Mouse (Mus musculus) heart, embryonic 11.5 days (tissue): Measurements from ENCODE around the gene Ctnnd2. TPM values are rescaled to one million over a fixed set of nuclear protein-coding genes. Genes with fewer than 3 reads are reported as not detected.

Experiments used
- ATAC-seq: fragments of 200-750 bp; cut with Nextera tagmentation; replicated peaks from 2 replicates; pipeline ENCODE4 v1.8.0; 2017; ENCODE audit warnings: moderate library complexity; ENCODE audit not compliant: insufficient number of reproducible peaks, low FRiP score, low TSS enrichment
- H3K27ac ChIP-seq: fragments of 300-500 bp; sonication (generic); 2 replicates; pipeline ENCODE4 v1.5.1; 2014; ENCODE audit warnings: mild to moderate bottlenecking, low read depth, low read length
- H3K27me3 ChIP-seq: fragments of 300-500 bp; sonication (generic); 2 replicates; pipeline ENCODE4 v1.6.1; 2014; ENCODE audit warnings: mild to moderate bottlenecking, low read length, mixed read lengths; ENCODE audit not compliant: control insufficient read depth, insufficient read depth
- H3K36me3 ChIP-seq: fragments of 300-500 bp; sonication (generic); 2 replicates; pipeline ENCODE4 v1.6.1; 2014; ENCODE audit warnings: mild to moderate bottlenecking, low read length, moderate library complexity, mixed read lengths; ENCODE audit not compliant: control insufficient read depth, insufficient read depth
- H3K4me1 ChIP-seq: fragments of 300-500 bp; sonication (generic); 2 replicates; pipeline ENCODE4 v1.6.1; 2014; ENCODE audit warnings: low read length; ENCODE audit not compliant: control insufficient read depth, insufficient read depth
- H3K4me2 ChIP-seq: fragments of 300-500 bp; sonication (generic); 2 replicates; pipeline ENCODE4 v1.6.1; 2014; ENCODE audit warnings: mild to moderate bottlenecking, moderate library complexity
- H3K4me3 ChIP-seq: fragments of 300-500 bp; sonication (generic); 2 replicates; pipeline ENCODE4 v1.5.1; 2014; ENCODE audit warnings: low read depth, low read length
- H3K9ac ChIP-seq: fragments of 300-500 bp; sonication (generic); 2 replicates; pipeline ENCODE4 v1.6.1; 2014; ENCODE audit warnings: mild to moderate bottlenecking, low read depth, low read length, moderate library complexity
- H3K9me3 ChIP-seq: fragments of 300-500 bp; sonication (generic); replicated peaks from 2 replicates; pipeline ENCODE4 v1.6.1; 2016; ENCODE audit warnings: low read length; ENCODE audit not compliant: control insufficient read depth
- WGBS: fragments of 180-500 bp; shearing (Covaris S2); extraction: QIAGEN DNeasy Blood & Tissue Kit; methylation state at CpG from one replicate; pipeline ENCODE4 v1.1.7; 2014; ENCODE audit not compliant: insufficient replicate concordance; 5-methylcytosine and 5-hydroxymethylcytosine counted together
- polyA plus RNA-seq: library from polyadenylated mRNA; unstranded; fragments of >200 nt; fragmentation: Nextera tagmentation; extraction: Ambion mirVana; gene quantifications from 2 replicates; pipeline ENCODE4 v1.2.1, GENCODE M21; 2014

Gene Ctnnd2
- polyA plus RNA-seq, 1 experiment from 2014 or later: 2.1 TPM

DNA sequence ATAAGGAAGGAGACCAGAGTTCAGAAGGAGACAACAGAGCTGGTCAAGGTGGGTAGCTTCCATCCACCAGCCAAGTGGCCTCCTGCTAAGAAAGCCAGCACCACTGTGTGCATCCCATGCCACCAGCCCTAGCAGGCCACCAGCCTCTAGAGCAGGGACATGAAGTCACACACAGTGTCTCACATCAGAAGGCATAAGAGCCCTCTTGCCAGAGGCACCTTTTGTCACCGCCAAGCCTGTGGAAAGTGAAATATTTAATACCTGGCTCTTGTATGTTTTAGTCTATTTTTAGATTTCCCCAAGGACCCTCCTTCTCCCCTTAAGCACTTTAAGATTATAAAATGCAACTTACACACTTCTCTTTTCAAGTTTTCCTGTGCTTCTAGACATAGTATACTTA, 802.0 kb downstream of the Ctnnd2 start:
- Histone ChIP-seq H3K36me3 (no peaks in the 10 kb centered on the region), H3K27ac (no peak overlapping the region), H3K27me3 (no peaks in the 10 kb centered on the region), H3K4me1 (no peaks in the 10 kb centered on the region), H3K4me2 (no peak overlapping the region), H3K4me3 (no peak overlapping the region), H3K9ac (no peak overlapping the region), H3K9me3 (no peaks in the 10 kb centered on the region)
- ATAC-seq: no peak
- WGBS: 90% methylated on average over 1 of the region's 1 CpGs

DNA sequence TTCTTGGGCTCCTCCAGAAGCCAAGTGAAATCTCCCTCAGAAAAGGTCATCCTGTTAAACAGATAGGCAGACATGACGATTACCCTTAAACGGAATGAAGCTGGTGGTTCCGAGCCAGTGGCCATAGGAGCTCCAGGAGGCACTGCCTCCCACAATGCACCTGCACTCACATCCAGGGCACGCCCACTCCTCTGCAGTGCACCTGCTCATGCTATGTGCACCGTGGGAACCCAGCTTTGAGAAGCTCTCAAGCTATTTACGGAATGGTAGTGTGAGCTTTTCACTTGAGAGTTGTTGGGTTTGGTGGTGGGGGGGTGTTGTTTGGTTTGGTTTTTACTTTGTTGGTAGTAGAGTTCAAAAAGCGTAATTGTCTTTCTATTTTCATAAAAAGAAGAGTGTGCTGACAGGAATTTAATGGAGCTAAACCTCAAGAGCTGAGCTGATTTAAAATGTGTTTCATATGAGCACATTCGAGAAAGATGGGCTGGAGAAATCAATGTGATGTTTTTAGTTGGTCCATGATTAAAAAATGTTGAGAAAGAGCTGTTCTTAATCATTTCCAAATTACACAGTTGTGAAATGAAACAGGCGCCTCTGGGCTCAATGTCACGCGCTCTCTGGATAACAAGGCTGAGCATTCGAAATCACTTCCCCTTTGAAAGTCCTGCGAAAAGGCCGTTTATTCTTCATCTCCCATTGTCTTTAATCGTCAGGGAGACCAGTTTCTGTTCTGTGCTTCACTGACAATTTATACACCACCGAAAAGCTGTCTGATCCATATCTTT, 802.8 kb downstream of the Ctnnd2 start:
- Histone ChIP-seq H3K9me3 (no peaks in the 10 kb centered on the region), H3K9ac (no peak overlapping the region), H3K4me2 (no peak overlapping the region), H3K4me1 (no peaks in the 10 kb centered on the region), H3K27me3 (no peaks in the 10 kb centered on the region), H3K36me3 (no peaks in the 10 kb centered on the region), H3K4me3 (no peak overlapping the region), H3K27ac (no peak overlapping the region)
- 80% methylated on average over 16 of the region's 16 CpGs for WGBS
- ATAC-seq: no peak

DNA sequence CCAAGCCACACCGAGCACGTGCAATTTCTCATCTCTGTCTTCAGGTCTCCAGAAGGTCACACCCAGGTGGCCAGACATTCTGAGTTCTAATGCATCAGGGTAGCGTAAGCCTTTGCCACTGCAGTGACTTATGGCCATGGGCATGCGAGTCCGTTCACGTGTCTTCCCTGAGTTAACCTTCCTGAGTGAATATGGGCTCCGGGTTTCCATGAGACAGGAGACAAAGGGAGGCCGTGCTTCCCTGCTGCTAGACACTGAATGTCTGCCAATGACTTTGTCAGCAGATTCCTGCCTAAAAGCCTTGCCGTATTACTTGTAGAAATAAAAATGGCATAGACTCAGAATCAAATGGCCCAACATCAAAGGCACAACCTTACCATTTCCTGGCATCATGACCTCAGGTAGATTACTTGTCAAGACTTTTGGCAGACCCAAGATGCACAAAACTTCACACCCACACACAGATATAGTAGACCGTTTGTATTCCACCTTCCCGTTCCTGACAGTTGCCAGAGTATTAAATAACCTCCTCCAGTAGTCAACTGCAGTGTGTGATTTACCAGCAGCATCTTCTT, 804.9 kb downstream of the Ctnnd2 start:
- no peak for ATAC-seq
- Histone ChIP-seq H3K27me3 (no peaks in the 10 kb centered on the region), H3K9me3 (no peaks in the 10 kb centered on the region), H3K4me3 (no peak overlapping the region), H3K4me1 (no peaks in the 10 kb centered on the region), H3K9ac (no peak overlapping the region), H3K4me2 (no peak overlapping the region), H3K36me3 (no peaks in the 10 kb centered on the region), H3K27ac (no peak overlapping the region)
- WGBS: 76% methylated on average over 11 of the region's 11 CpGs

DNA sequence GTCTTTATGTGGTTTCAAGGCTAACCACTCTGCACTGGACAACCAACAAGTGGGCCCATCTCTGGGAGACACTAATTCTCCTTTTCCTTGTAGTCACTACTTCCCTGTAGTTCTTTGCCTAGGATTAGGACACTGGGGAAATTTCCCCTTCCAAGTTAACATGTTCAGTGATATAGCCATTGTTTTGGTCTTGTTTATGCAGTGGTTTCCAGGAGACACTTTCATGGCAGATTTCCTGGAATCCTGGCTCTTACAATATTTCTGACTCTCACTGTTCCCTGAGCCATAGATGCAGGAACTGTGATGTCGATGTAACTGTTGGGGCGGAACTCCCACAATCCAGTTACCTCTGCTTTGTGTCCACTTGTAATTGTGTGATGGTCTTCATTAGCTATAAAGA, 814.5 kb downstream of the Ctnnd2 start:
- H3K9me3 ChIP-seq: no peaks in the 10 kb centered on the region
- no peak overlapping the region for H3K27ac ChIP-seq
- H3K9ac ChIP-seq: no peak overlapping the region
- no peaks in the 10 kb centered on the region for H3K36me3 ChIP-seq
- no peak overlapping the region for H3K4me2 ChIP-seq
- no peak for ATAC-seq
- H3K4me3 ChIP-seq: no peak overlapping the region
- no peaks in the 10 kb centered on the region for H3K27me3 ChIP-seq
- no peaks in the 10 kb centered on the region for H3K4me1 ChIP-seq
- WGBS: 89% methylated on average over 2 of the region's 2 CpGs

DNA sequence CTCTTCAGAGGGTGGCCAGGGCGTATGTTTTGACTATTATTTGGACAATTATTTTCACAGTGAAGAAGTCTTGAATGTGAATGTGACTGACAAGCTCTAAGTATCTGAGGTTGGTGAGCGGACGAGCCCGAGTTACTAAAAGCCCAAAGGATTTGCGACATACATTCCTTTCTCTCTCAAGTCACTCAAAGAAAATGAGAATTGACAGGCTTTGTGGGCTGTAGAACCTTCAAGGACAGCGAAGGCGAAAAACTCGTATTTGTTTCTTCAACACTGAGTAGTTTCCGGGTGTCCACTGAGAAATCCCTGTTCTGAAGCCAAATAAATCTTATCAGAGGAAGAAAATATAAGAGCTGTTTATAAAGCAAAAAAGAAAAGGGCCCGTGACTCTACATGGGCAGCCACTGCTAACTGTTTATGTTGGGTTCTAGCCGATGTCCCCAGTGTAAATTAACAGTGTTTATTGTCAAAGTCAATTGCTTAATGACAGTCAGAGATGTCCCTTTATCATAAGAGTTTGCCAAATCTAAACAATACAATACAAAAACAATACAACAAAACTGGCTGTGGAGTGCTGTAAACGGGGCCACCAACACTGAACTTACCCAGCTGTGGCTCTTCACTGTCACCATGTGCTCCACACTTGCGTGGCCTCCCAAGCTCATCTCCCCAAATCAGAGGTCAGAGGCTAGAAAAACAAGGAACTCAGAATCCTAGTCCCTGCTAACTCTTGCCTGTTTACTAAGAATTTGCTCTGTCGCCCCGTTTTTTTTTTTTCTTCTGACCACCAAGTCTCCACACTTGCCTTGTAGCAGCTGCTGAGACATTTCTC, 818.2 kb downstream of the Ctnnd2 start:
- no peaks in the 10 kb centered on the region for H3K36me3 ChIP-seq
- no peaks in the 10 kb centered on the region for H3K9me3 ChIP-seq
- no peak for ATAC-seq
- H3K27ac ChIP-seq: no peak overlapping the region
- no peak overlapping the region for H3K4me3 ChIP-seq
- no peaks in the 10 kb centered on the region for H3K4me1 ChIP-seq
- WGBS: 58% methylated on average over 15 of the region's 15 CpGs
- H3K4me2 ChIP-seq: no peak overlapping the region
- H3K27me3 ChIP-seq: no peaks in the 10 kb centered on the region
- no peak overlapping the region for H3K9ac ChIP-seq

DNA sequence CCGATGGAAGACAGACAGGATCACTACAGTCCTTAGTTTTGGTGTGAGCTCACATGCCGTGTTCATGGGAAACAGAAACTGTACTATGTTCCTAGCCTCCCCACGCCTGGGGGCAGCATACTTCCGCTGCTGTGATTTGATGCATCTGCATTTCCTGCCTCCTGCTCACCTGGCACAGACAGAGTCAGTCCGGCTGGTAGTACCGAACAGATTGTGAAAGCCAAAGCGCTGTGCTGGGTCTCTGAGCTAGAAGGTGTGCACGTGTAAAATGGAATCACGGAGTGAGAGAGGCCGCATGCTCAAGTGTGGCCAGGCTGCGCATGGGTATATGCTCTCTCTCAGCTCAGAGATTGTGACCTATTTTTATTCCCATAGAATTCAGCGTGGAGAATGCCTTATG, 820.0 kb downstream of the Ctnnd2 start:
- H3K27ac ChIP-seq: no peak overlapping the region
- no peaks in the 10 kb centered on the region for H3K4me1 ChIP-seq
- no peaks in the 10 kb centered on the region for H3K36me3 ChIP-seq
- no peak overlapping the region for H3K9ac ChIP-seq
- no peak overlapping the region for H3K4me2 ChIP-seq
- H3K27me3 ChIP-seq: no peaks in the 10 kb centered on the region
- H3K9me3 ChIP-seq: no peaks in the 10 kb centered on the region
- ATAC-seq: no peak
- H3K4me3 ChIP-seq: no peak overlapping the region
- WGBS: 85% methylated on average over 12 of the region's 12 CpGs

DNA sequence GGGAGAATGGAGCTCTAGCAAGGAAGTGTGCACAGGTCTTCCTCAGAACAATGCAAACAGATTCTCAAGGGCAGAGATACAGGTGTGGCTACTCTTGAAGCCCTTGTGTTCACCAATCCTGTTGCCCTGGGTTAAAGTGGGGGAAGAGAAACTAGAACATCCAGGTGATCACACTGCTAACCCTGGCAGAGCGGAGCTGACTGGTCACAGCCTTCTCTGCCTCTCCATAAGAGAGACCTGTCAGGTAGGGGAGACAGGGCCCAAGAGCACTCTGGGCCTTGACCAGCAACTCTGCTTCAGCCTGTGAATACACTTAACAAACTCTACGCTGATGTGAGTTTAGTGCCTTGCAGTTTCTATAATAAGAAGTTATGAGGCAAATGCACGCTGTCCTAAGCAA, 820.5 kb downstream of the Ctnnd2 start:
- H3K4me2 ChIP-seq: no peak overlapping the region
- no peaks in the 10 kb centered on the region for H3K9me3 ChIP-seq
- H3K9ac ChIP-seq: no peak overlapping the region
- no peaks in the 10 kb centered on the region for H3K4me1 ChIP-seq
- no peak for ATAC-seq
- H3K36me3 ChIP-seq: no peaks in the 10 kb centered on the region
- no peaks in the 10 kb centered on the region for H3K27me3 ChIP-seq
- H3K4me3 ChIP-seq: no peak overlapping the region
- 93% methylated on average over 3 of the region's 3 CpGs for WGBS
- no peak overlapping the region for H3K27ac ChIP-seq

DNA sequence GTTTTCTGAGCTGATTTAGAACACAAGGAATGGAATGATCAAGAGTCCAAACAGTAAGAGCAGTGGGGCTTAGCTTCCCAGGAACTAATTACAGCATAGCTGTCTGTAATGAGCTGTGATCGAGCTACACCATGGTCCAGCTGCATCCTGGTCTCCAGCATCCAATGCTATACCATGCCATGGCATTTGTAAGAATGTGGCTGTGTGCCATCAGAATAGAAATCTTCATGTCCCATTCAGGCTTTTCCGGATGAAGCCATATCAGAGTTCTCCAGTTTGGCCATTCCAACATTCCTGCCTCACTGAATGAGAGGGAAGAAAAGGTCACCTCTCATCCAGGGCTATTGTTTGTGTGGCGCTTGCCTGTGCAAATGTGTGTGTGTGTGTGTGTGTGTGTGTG, 823.0 kb downstream of the Ctnnd2 start:
- H3K27me3 ChIP-seq: no peaks in the 10 kb centered on the region
- H3K4me2 ChIP-seq: no peak overlapping the region
- H3K9ac ChIP-seq: no peak overlapping the region
- H3K9me3 ChIP-seq: no peaks in the 10 kb centered on the region
- WGBS: 82% methylated on average over 3 of the region's 3 CpGs
- no peaks in the 10 kb centered on the region for H3K4me1 ChIP-seq
- no peaks in the 10 kb centered on the region for H3K36me3 ChIP-seq
- no peak overlapping the region for H3K27ac ChIP-seq
- no peak overlapping the region for H3K4me3 ChIP-seq
- ATAC-seq: no peak
